Mouse (Mus musculus): ENCODE data around the gene Traf3ip3.

GRCm38 (mm10) chr1:193149231-193149630 is 52.3 kb downstream of the Traf3ip3 start:
- TF ChIP-seq GATA1 (IDR thresholded peaks at IDR 0.05; ENCODE audit: low read length) (no peak), TAL1 (IDR thresholded peaks at IDR 0.05; ENCODE audit: low read length) (no peak)

Measured in erythroblast, embryonic 14.5 days (primary cell).